ENCODE assay signal across 26 mouse cellular contexts in genomic region chr5:97083701-97084100, GRCm38 (mm10).
"Had no signal": no experiment of that assay in that cellular context is flagged by ENCODE, and none has a peak within 500 bp of the region (broad histone marks: within the 10 kb centered on the region; RNA-seq: fewer than 3 reads in every experiment).

No protein-coding gene starts in this region.

- H3K27ac ChIP-seq: gastrocnemius, adult 2 months; heart, adult 2 months; hindbrain, embryonic 10.5 days; hindbrain, embryonic 12.5 days; hindbrain, embryonic 14.5 days; intestine, embryonic 15.5 days; kidney, embryonic 15.5 days; kidney, postnatal 0 days; layer of hippocampus, adult 2 months; left cerebral cortex, adult 2 months; limb, embryonic 13.5 days; limb, embryonic 15.5 days; liver, embryonic 12.5 days; liver, embryonic 14.5 days had no signal

- H3K9ac ChIP-seq: heart, embryonic 12.5 days; hindbrain, embryonic 12.5 days; hindbrain, embryonic 14.5 days; intestine, embryonic 15.5 days; kidney, embryonic 15.5 days; limb, embryonic 13.5 days; limb, embryonic 15.5 days; liver, embryonic 12.5 days; liver, embryonic 14.5 days had no signal

- ATAC-seq: hindbrain, embryonic 16.5 days; inflammation-experienced regulatory T-cells, adult 6 months; intestine, embryonic 15.5 days; intestine, postnatal 0 days; liver, embryonic 12.5 days had no signal

- H3K9me3 ChIP-seq: heart, embryonic 12.5 days; hindbrain, embryonic 10.5 days; hindbrain, embryonic 12.5 days; intestine, embryonic 15.5 days; kidney, embryonic 15.5 days; limb, embryonic 13.5 days; limb, embryonic 15.5 days; liver, embryonic 12.5 days had no signal

- H3K4me2 ChIP-seq: heart, embryonic 12.5 days; hindbrain, embryonic 12.5 days; hindbrain, embryonic 14.5 days; intestine, embryonic 15.5 days; kidney, embryonic 15.5 days; limb, embryonic 13.5 days; limb, embryonic 15.5 days; liver, embryonic 12.5 days had no signal

- H3K4me3 ChIP-seq: gastrocnemius, adult 2 months; heart, adult 2 months; heart, embryonic 12.5 days; hindbrain, embryonic 10.5 days; hindbrain, embryonic 12.5 days; intestine, embryonic 15.5 days; kidney, embryonic 15.5 days; layer of hippocampus, adult 2 months; left cerebral cortex, adult 2 months; limb, embryonic 13.5 days; limb, embryonic 15.5 days; liver, embryonic 12.5 days had no signal

- DNase-seq: gastrocnemius, adult 2 months; gastrocnemius, postnatal 10 days; gastrocnemius, postnatal 25 days; heart, adult 2 months; heart, postnatal 10 days; heart, postnatal 4 days; kidney, adult 18-20 months; kidney, adult 8-10 months; kidney, postnatal 25 days; kidney, postnatal 4 days had no signal

- H3K4me1 ChIP-seq: hindbrain, embryonic 12.5 days; intestine, embryonic 15.5 days; limb, embryonic 13.5 days; limb, embryonic 15.5 days; liver, embryonic 12.5 days had no signal

- H3K27me3 ChIP-seq: heart, embryonic 12.5 days; hindbrain, embryonic 12.5 days; intestine, embryonic 15.5 days; kidney, embryonic 15.5 days; limb, embryonic 13.5 days; limb, embryonic 15.5 days; liver, embryonic 12.5 days had no signal
